Mouse (Mus musculus): ENCODE measurements around the gene Nenf.
A peak's percentile ranks its signal among the peaks of the same experiment; 100 is the strongest.

DNA sequence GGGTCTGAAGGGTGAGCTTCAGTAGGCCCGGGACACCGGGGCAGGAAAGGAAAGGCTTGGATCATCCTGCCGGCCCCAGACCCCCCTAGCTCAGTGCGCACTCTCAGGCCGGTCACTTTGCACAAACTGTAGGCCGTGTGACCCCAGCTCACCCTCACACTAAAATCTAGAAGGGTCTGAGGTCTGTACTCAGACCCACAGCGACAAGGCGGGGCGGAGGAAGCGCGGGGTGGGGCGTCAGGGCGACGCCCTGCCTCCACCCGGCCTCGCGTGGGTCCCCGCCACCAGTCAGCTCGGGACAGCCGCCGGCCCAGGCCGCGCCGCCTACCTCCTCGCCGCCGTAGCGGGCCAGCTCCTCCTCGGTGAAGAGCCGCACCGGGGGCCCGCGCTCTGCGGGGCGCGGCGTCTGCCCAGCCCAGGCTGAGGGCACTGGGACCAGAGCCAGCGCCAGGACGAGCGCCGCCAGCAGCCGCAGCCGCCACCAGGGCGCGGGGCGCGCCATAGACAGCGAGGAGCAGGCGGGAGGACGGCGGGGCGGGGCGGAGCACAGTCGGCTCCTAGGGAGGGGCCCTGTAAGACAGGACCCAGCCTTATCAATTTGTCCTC, at the start of gene Nenf:
- TF ChIP-seq CTCF (IDR thresholded peaks at IDR 0.05; ENCODE audit: borderline replicate concordance, insufficient read depth, low read depth, low read length) (no peak), POLR2A (IDR thresholded peaks at IDR 0.05; ENCODE audit: borderline replicate concordance, insufficient read depth, low read length) (peak; percentile 42; the same call in 1 of the 2 replicates)

Measured in cerebellum, adult 2 months (tissue).